Mouse (Mus musculus): ENCODE data around the gene Lsm5. TPM values are rescaled to one million over a fixed set of nuclear protein-coding genes. Genes with fewer than 3 reads are reported as not detected.
A peak's percentile ranks its signal among the peaks of the same experiment; 100 is the strongest.

The Lsm5 gene
- polyA plus RNA-seq, 1 experiment from 2014 or later = 133 TPM

DNA sequence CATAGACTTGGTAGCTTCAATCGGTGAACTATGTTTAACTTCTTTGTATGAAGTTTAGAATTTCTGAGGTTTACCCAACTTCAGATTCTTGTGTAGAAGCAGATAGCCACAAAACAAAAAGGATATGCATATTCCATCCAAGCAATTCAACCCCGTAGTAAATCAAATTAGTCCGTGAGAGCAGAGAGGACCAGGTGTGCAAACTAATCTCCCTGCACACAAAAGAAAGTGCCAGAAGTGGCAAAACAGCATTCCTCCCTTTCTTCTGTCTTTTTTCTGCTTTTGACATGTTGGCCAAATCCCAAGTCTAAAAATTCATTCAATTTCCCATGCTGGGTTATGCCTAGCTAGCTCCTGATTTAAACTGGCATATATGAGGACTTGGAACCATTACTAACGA, 12.1 kb downstream of the Lsm5 start:
- H3K36me3 ChIP-seq (ENCODE audit: control insufficient read depth, insufficient read depth, low read length) = no peaks in the 10 kb centered on the region
- no peaks in the 10 kb centered on the region for H3K9me3 ChIP-seq (ENCODE audit: control insufficient read depth, low read length)
- ATAC-seq (ENCODE audit: low read depth) = no peak
- H3K4me2 ChIP-seq (ENCODE audit: low read depth, low read length) = no peak overlapping the region
- peak overlapping the region; percentile 30; the same call in 1 of the 2 replicates for H3K27ac ChIP-seq (ENCODE audit: low read length)
- H3K27me3 ChIP-seq (ENCODE audit: control insufficient read depth, insufficient read depth, low read depth, low read length) = no peaks in the 10 kb centered on the region
- H3K9ac ChIP-seq (ENCODE audit: low read length) = no peak overlapping the region
- no peak overlapping the region for H3K4me3 ChIP-seq (ENCODE audit: low read length)
- no peaks in the 10 kb centered on the region for H3K4me1 ChIP-seq (replicated peaks; ENCODE audit: control insufficient read depth, insufficient read depth, low read length)
- WGBS = 68% methylated on average over 4 of the region's 4 CpGs

GRCm38 (mm10) chr6:56691205-56691604, 13.3 kb downstream of the Lsm5 start:
- Histone ChIP-seq H3K9me3 (ENCODE audit: control insufficient read depth, low read length) (no peaks in the 10 kb centered on the region), H3K27ac (ENCODE audit: low read length) (no peak overlapping the region), H3K36me3 (ENCODE audit: control insufficient read depth, insufficient read depth, low read length) (no peaks in the 10 kb centered on the region), H3K4me1 (replicated peaks; ENCODE audit: control insufficient read depth, insufficient read depth, low read length) (no peaks in the 10 kb centered on the region), H3K9ac (ENCODE audit: low read length) (no peak overlapping the region), H3K4me2 (ENCODE audit: low read depth, low read length) (no peak overlapping the region), H3K27me3 (ENCODE audit: control insufficient read depth, insufficient read depth, low read depth, low read length) (no peaks in the 10 kb centered on the region), H3K4me3 (ENCODE audit: low read length) (no peak overlapping the region)
- peak; percentile 41; the same call in 1 of the 2 replicates for ATAC-seq (ENCODE audit: low read depth)
- WGBS = 6% methylated on average over 2 of the region's 2 CpGs

DNA sequence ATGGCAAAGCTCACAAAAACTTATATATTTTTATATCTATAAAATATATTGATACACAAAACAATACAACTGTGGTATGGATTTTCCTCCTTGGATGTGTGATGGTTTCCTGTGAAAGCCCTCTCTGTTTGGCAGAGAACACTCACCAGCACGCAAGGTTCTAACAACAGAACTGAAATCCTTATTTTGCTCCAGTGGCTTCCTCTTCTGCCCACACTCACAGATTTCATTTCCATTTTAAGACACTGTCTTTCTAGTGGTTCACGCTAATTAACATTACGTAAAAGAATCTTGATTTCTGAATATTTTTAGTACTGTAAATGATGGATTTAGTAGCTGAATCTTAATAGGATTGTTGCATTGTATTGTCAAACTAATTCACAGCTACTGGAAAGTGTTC, 16.3 kb downstream of the Lsm5 start:
- Histone ChIP-seq H3K4me3 (ENCODE audit: low read length) (no peak overlapping the region), H3K9ac (ENCODE audit: low read length) (no peak overlapping the region), H3K27me3 (ENCODE audit: control insufficient read depth, insufficient read depth, low read depth, low read length) (no peaks in the 10 kb centered on the region), H3K36me3 (ENCODE audit: control insufficient read depth, insufficient read depth, low read length) (no peaks in the 10 kb centered on the region), H3K27ac (ENCODE audit: low read length) (no peak overlapping the region), H3K4me2 (ENCODE audit: low read depth, low read length) (no peak overlapping the region), H3K9me3 (ENCODE audit: control insufficient read depth, low read length) (no peaks in the 10 kb centered on the region), H3K4me1 (replicated peaks; ENCODE audit: control insufficient read depth, insufficient read depth, low read length) (no peaks in the 10 kb centered on the region)
- no peak for ATAC-seq (ENCODE audit: low read depth)
- WGBS = 91% methylated on average over 3 of the region's 3 CpGs

DNA sequence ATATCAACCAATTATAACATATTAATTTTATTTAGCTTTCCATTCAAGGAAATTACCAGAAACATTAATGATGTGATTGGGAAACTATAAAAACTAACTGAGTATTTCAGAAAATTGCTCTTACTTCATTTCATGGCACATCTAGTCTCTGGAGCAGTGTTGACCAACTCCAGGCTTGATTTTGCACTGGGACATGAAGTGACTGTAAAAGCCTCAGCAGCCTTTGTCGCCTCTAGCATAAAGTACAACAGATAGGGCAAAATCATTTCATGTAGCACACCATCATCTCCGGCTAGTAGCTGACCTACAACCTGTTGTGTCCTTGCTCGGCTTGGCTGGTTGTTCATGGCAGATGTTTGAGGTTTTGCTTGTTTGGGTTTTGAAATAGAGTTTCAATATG, 40.1 kb downstream of the Lsm5 start:
- H3K27me3 ChIP-seq (ENCODE audit: control insufficient read depth, insufficient read depth, low read depth, low read length) = no peaks in the 10 kb centered on the region
- H3K9ac ChIP-seq (ENCODE audit: low read length) = no peak overlapping the region
- no peak overlapping the region for H3K27ac ChIP-seq (ENCODE audit: low read length)
- WGBS = 73% methylated on average over 3 of the region's 3 CpGs
- no peaks in the 10 kb centered on the region for H3K9me3 ChIP-seq (ENCODE audit: control insufficient read depth, low read length)
- H3K4me2 ChIP-seq (ENCODE audit: low read depth, low read length) = no peak overlapping the region
- H3K4me1 ChIP-seq (replicated peaks; ENCODE audit: control insufficient read depth, insufficient read depth, low read length) = no peaks in the 10 kb centered on the region
- no peak overlapping the region for H3K4me3 ChIP-seq (ENCODE audit: low read length)
- ATAC-seq (ENCODE audit: low read depth) = no peak
- no peaks in the 10 kb centered on the region for H3K36me3 ChIP-seq (ENCODE audit: control insufficient read depth, insufficient read depth, low read length)

GRCm38 (mm10) chr6:56655393-56655792, 49.1 kb downstream of the Lsm5 start:
- 0 out of 2 replicates have a peak, but pooled peaks cover 3% of the 10 kb centered on the region for H3K4me1 ChIP-seq (replicated peaks; ENCODE audit: control insufficient read depth, insufficient read depth, low read length)
- ATAC-seq (ENCODE audit: low read depth) = no peak
- H3K9me3 ChIP-seq (ENCODE audit: control insufficient read depth, low read length) = no peaks in the 10 kb centered on the region
- 77% methylated on average over 8 of the region's 8 CpGs for WGBS
- H3K36me3 ChIP-seq (ENCODE audit: control insufficient read depth, insufficient read depth, low read length) = no peaks in the 10 kb centered on the region
- H3K27ac ChIP-seq (ENCODE audit: low read length) = no peak overlapping the region
- H3K4me3 ChIP-seq (ENCODE audit: low read length) = no peak overlapping the region
- H3K9ac ChIP-seq (ENCODE audit: low read length) = no peak overlapping the region
- peaks cover 13% of the 10 kb centered on the region for H3K27me3 ChIP-seq (ENCODE audit: control insufficient read depth, insufficient read depth, low read depth, low read length)
- H3K4me2 ChIP-seq (ENCODE audit: low read depth, low read length) = no peak overlapping the region

GRCm38 (mm10) chr6:56652121-56652592, 52.4 kb downstream of the Lsm5 start:
- WGBS = under 1% methylated on average over 36 of the region's 36 CpGs
- Histone ChIP-seq H3K4me3 (ENCODE audit: low read length) (peak overlapping the region; percentile 42), H3K4me2 (ENCODE audit: low read depth, low read length) (peak overlapping the region; percentile 65), H3K4me1 (replicated peaks; ENCODE audit: control insufficient read depth, insufficient read depth, low read length) (0 out of 2 replicates have a peak, but pooled peaks cover 3% of the 10 kb centered on the region), H3K27me3 (ENCODE audit: control insufficient read depth, insufficient read depth, low read depth, low read length) (peaks cover 13% of the 10 kb centered on the region), H3K9me3 (ENCODE audit: control insufficient read depth, low read length) (no peaks in the 10 kb centered on the region), H3K9ac (ENCODE audit: low read length) (0 out of 2 replicates have a peak overlapping the region, but pooled peaks have one; percentile 47), H3K36me3 (ENCODE audit: control insufficient read depth, insufficient read depth, low read length) (no peaks in the 10 kb centered on the region), H3K27ac (ENCODE audit: low read length) (no peak overlapping the region)
- 0 out of 2 replicates have a peak, but pooled peaks have one; percentile 26 for ATAC-seq (ENCODE audit: low read depth)

Other genes with a start within 250 kb of the Lsm5 start
- gene Pde1c, start 135.6 kb downstream of the Lsm5 start, polyA plus RNA-seq (2015; fragmentation: Nextera tagmentation; extraction: Ambion mirVana) = 0.60 and 0.89 TPM in 2 replicates
- gene Avl9, start 10.2 kb upstream of the Lsm5 start, polyA plus RNA-seq (2015; fragmentation: Nextera tagmentation; extraction: Ambion mirVana) = 10.9 and 11.2 TPM in 2 replicates
- 27.8 and 28.3 TPM in 2 replicates for gene Kbtbd2, start 93.1 kb upstream of the Lsm5 start, polyA plus RNA-seq (2015; fragmentation: Nextera tagmentation; extraction: Ambion mirVana)
- gene Fkbp9, start 127.3 kb upstream of the Lsm5 start, polyA plus RNA-seq (2015; fragmentation: Nextera tagmentation; extraction: Ambion mirVana) = 172 and 184 TPM in 2 replicates
- gene Nt5c3, start 219.2 kb upstream of the Lsm5 start, polyA plus RNA-seq (2015; fragmentation: Nextera tagmentation; extraction: Ambion mirVana) = 59.0 and 59.2 TPM in 2 replicates
- 0.16 and 0.19 TPM in 2 replicates for gene Vmn1r4, start 219.3 kb upstream of the Lsm5 start, polyA plus RNA-seq (2015; fragmentation: Nextera tagmentation; extraction: Ambion mirVana)

Measured in lung, embryonic 16.5 days (tissue).